Mouse (Mus musculus) cerebellum, adult (tissue): ENCODE measurements at regions not wholly inside any gene's neighbourhood (a gene's known extent, or its start where the extent isn't known, plus 50 kb on each side); places are given as distances from the start of the nearest gene placed in this dataset.
A peak's percentile ranks its signal among the peaks of the same experiment; 100 is the strongest.
"Not testable (repeated sequence)": the region's sequence is repeated elsewhere in the genome, so short reads cannot be mapped to it uniquely, and the experiment has no call there.

ENCODE experiments used
- ATAC-seq: cut with Nextera tagmentation; 2 replicates; pipeline ENCODE4 v1.9.2; 2017; ENCODE audit warnings: mild to moderate bottlenecking, moderate library complexity, mixed read lengths; ENCODE audit not compliant: insufficient number of reproducible peaks, low FRiP score, low TSS enrichment

DNA sequence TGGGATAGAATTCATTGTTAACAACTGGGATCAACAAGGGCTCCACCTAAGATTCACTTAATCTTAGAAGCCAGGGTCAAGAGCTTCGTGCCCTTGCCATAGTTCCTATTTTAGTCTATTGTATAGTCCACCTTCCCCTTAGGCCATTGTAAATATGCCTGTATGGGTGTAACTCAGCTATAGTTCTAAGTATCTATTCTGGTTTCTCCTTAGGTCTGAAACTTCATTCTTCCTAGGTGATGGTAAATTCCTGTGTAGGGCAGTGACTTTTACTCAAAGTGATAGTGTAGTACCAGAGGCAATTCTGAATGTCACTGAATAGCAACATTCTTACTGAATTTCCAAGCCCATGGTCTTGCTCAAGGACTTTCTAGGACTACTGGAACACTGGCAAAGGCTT is 989.4 kb downstream of the Ankrd7 start:
- ATAC-seq, result not testable (repeated sequence)

- no peak for ATAC-seq
Observed at GRCm38 (mm10) chr6:19864101-19864500, 998.0 kb downstream of the Ankrd7 start.

GRCm38 (mm10) chr6:19869697-19870096 is 1003.6 kb downstream of the Ankrd7 start:
- peak; percentile 40; the same call in 1 of the 2 replicates for ATAC-seq

DNA sequence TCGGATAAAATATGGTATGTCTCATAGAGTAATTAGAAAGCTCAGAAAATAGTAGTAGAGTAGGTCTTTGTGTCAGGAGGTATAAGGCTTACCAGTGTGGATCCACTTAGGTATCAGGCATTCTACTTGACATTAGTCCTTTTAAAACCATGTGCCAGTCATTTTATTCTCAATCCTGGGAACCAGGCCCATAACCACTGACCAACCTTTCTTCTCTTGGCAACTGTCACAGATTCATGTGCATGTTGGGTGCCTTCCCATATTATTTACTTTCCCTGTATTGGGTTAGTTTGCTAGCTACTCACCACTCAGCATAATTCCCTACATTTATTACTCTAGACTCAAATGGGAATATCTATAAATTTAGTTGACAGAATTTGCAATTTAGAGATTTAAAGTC is 1045.1 kb downstream of the Ankrd7 start:
- ATAC-seq, result peak; percentile 56

DNA sequence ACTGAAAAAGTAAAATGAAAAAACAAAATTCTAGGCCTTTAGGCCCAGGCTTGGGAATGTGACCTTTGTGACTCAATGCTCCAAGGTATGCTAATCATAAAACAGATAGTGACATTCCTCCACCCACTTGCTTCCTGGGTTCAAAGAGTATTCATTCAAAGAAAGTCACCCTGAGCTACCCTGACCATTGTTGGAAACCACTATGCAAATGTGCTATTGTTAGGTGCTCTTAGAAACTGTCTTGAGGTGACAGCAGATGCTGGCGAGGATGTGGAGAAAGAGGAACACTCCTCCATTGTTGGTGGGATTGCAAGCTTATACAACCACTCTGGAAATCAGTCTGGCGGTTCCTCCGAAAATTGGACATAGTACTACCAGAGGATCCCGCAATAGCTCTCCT is 1075.7 kb downstream of the Ankrd7 start:
- ATAC-seq, result not testable (repeated sequence)

DNA sequence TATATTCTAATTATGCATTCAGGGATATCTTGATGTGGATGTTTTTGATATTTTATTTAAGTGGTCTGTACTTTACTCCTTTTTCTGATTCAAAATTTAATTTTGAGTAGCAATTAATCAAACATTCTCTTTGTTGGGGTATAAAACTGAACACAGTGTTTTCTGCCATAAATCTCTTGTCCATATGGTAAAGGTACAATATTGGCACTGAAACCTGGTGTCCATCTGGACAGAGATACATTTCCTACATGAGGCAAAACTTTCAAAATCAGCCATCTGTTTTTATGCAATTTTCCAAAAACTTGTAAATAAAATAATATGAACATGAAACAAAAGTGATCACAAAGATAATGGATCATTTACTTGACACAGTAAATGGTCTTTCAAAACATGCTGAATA is 1078.2 kb downstream of the Ankrd7 start:
- peak; percentile 58; the same call in 1 of the 2 replicates for ATAC-seq

- no peak for ATAC-seq
Observed at GRCm38 (mm10) chr6:19945693-19946092, 1079.6 kb downstream of the Ankrd7 start.

DNA sequence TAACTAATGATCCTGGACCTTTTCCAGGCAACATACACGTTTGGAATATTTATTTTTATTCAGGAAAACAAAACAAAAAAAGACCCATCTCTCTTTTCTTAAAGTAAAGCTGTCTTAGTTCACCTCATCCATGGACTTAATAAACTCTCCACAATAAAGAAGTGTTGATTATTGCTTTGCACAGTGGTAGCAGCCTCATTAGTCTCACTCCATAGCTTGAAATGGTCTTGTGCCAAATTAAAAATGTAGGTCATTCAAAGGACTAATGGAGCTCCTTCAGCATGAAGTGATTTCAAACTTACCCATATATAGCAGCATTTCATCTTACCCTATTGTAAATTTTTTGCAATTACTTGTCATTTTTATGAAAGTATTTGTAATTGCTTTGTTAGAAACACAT is 1109.8 kb downstream of the Ankrd7 start:
- ATAC-seq, result no peak

- ATAC-seq, result no peak
Observed at GRCm38 (mm10) chr6:19991829-19992228, 1125.7 kb downstream of the Ankrd7 start.

- no peak for ATAC-seq
Observed at GRCm38 (mm10) chr6:20028466-20028865, 1162.3 kb downstream of the Ankrd7 start.

GRCm38 (mm10) chr6:20037769-20038168 is 1171.7 kb downstream of the Ankrd7 start:
- ATAC-seq, result no peak; the same call in 1 of the 2 replicates

GRCm38 (mm10) chr6:20078666-20079065 is 1136.6 kb upstream of the Kcnd2 start:
- no peak for ATAC-seq

DNA sequence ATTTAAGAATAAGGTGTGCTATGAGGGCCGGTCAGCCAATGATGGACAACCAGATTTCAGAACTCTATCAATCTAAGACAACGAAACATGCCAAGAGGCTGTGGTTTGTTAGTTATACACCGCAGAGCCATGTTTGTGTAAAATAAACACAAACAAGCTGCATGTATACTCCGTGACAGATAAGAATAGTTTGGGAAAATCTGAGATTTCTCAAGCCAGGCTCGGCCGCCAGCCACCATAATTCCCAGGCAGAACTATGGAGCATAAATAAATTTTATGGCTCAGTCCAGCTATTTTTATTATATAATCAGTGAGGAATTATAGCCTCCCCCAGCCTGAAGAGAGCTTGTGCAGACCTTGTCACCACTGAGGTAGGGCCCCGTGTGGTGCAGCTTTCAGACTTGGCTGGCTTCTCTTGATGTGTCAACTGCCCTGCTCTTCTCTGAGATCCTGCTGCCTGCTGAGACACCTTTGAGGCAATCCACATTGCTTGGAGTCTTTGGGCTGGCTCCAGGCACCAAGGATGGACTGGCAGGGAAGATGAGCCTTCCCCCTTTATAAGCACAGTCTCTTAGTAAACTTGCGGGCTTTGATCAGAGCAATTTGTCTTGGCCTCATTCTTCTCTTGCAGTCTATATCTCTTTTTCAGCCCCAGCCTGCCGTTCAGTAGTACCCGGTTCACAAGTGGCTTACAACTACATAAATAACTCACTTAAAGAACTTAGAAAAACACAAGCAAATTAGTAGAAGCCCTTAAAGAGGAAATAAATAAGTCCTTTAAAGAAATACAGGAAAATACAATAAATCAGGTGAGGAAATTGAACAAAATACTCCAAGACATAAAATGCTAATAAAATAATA is 1123.0 kb upstream of the Kcnd2 start:
- peak; percentile 68; the same call in 1 of the 2 replicates for ATAC-seq

- not testable (repeated sequence) for ATAC-seq
Observed at GRCm38 (mm10) chr6:20133991-20134390, 1081.3 kb upstream of the Kcnd2 start.

GRCm38 (mm10) chr6:20137546-20137945 is 1077.8 kb upstream of the Kcnd2 start:
- ATAC-seq, result peak; percentile 91
